Mouse (Mus musculus) limb, embryonic 14.5 days (tissue): ENCODE measurements around the gene Celsr2. TPM values are rescaled to one million over a fixed set of nuclear protein-coding genes. Genes with fewer than 3 reads are reported as not detected.

Experiments
- ATAC-seq: fragments of 200-750 bp; cut with Nextera tagmentation; 2 replicates; pipeline ENCODE4 v1.8.0; 2017; ENCODE audit warnings: low read depth, moderate number of reproducible peaks, moderate TSS enrichment; ENCODE audit not compliant: low FRiP score
- DNase-seq: peaks from one replicate; pipeline ENCODE4 v3.0.0-alpha.2; 2015; ENCODE audit warnings: low spot score
- H3K27ac ChIP-seq: fragments of 300-500 bp; sonication (generic); replicated peaks from 2 replicates; pipeline ENCODE4 v1.5.1; 2014; ENCODE audit warnings: low read depth, mild to moderate bottlenecking, low read length, moderate library complexity, mixed read lengths
- H3K27me3 ChIP-seq: fragments of 300-500 bp; sonication (generic); 2 replicates; pipeline ENCODE4 v1.6.1; 2014; ENCODE audit warnings: low read length, mixed read lengths; ENCODE audit not compliant: control insufficient read depth, insufficient read depth
- H3K36me3 ChIP-seq: fragments of 300-500 bp; sonication (generic); 2 replicates; pipeline ENCODE4 v1.6.1; 2014; ENCODE audit warnings: mild to moderate bottlenecking, low read length, moderate library complexity, mixed read lengths; ENCODE audit not compliant: control insufficient read depth, insufficient read depth
- H3K4me1 ChIP-seq: fragments of 300-500 bp; sonication (generic); 2 replicates; pipeline ENCODE4 v1.6.1; 2014; ENCODE audit warnings: antibody characterized with exemption, low read length, mixed read lengths; ENCODE audit not compliant: control insufficient read depth, insufficient read depth
- H3K4me2 ChIP-seq: fragments of 300-500 bp; sonication (generic); replicated peaks from 2 replicates; pipeline ENCODE4 v1.6.1; 2014; ENCODE audit warnings: low read depth, mild to moderate bottlenecking, low read length, moderate library complexity; ENCODE audit not compliant: severe bottlenecking
- H3K4me3 ChIP-seq: fragments of 300-500 bp; sonication (generic); replicated peaks from 2 replicates; pipeline ENCODE4 v1.5.1; 2014; ENCODE audit warnings: low read length
- H3K9ac ChIP-seq: fragments of 300-500 bp; sonication (generic); 2 replicates; pipeline ENCODE4 v1.6.1; 2014; ENCODE audit warnings: mild to moderate bottlenecking, low read depth, low read length, moderate library complexity; ENCODE audit not compliant: severe bottlenecking
- H3K9me3 ChIP-seq: fragments of 300-500 bp; sonication (generic); 2 replicates; pipeline ENCODE4 v1.6.1; 2016; ENCODE audit warnings: low read length; ENCODE audit not compliant: control insufficient read depth
- POLR2A ChIP-seq: fragments of 200-500 bp; IDR thresholded peaks from 2 replicates; pipeline ENCODE4 v1.8.0; 2012; ENCODE audit warnings: inconsistent platforms, mild to moderate bottlenecking, moderate library complexity, borderline replicate concordance; ENCODE audit not compliant: insufficient read depth, insufficient read length; ENCODE audit errors: extremely low read depth
- WGBS: fragments of 180-500 bp; shearing (Covaris S2); extraction: QIAGEN DNeasy Blood & Tissue Kit; methylation state at CpG from one replicate; pipeline ENCODE4 v1.1.7; 2014; 5-methylcytosine and 5-hydroxymethylcytosine counted together
- polyA plus RNA-seq, 2 experiments: library from polyadenylated mRNA; depleted of rRNA in 1 of 2; stranded (reverse) in 1 of 2; unstranded in 1 of 2; fragments of >200 nt; fragmentation: Nextera tagmentation in 1 of 2; extraction: Ambion mirVana in 1 of 2; gene quantifications; 2 replicates each; pipeline versions ENCODE4 v1.2.1 to v1.2.3; 2012 to 2014

Celsr2 gene
- polyA plus RNA-seq, 2 experiments = 10.5 to 18.9 TPM

DNA sequence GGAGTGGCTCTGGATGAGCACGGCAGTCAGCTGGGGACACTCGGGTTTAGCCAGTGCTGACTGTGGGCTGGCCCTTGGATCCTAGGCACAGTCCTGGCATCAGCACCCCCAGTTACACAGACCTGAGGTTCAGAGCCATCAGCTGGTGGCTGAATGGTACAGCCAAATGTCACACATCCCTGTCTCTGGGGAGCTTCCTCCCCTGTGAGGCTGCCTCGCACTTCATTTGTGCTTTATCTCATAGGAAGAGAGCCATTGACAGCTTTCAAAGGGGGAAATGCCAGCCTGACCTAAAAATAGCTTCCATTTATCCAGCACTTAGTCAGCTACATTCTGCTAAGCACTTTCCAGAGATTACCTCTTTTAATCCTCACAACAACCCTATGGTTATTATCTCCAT lies 51.7 kb downstream of the Celsr2 start:
- H3K9ac ChIP-seq = no peak overlapping the region
- peaks cover 12% of the 10 kb centered on the region for H3K4me1 ChIP-seq
- DNase-seq = no peak
- no peak for ATAC-seq
- H3K4me2 ChIP-seq = no peak overlapping the region
- H3K27ac ChIP-seq = no peak overlapping the region
- H3K4me3 ChIP-seq = no peak overlapping the region
- no peaks in the 10 kb centered on the region for H3K36me3 ChIP-seq
- WGBS = 64% methylated on average over 3 of the region's 3 CpGs
- TF ChIP-seq POLR2A = no peak
- no peaks in the 10 kb centered on the region for H3K9me3 ChIP-seq
- no peaks in the 10 kb centered on the region for H3K27me3 ChIP-seq

DNA sequence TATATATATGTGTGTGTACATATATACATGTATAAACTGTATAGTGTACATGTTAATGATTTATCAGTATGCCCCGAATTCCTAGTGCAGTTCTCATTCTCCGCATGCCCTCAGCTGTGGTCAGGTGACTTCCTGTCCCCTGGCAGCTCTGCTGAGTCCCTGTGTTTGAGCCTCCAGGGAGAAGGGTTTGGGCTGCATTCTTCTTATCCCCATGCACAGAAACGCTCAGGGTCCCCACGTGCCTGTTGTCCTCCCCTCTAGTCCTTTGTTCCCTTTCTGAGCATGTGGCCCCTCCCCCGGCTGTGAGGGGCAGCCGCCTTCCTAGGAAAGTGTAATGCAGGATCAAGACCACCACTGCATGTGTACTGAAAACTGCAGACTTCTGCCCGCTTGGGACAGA lies 54.5 kb downstream of the Celsr2 start:
- DNase-seq (no peak), ATAC-seq (peak; percentile 38; the same call in 1 of the 2 replicates)
- Histone ChIP-seq H3K36me3 (peaks cover 12% of the 10 kb centered on the region), H3K27me3 (no peaks in the 10 kb centered on the region), H3K27ac (peak overlapping the region; percentile 48), H3K4me3 (no peak overlapping the region), H3K4me2 (no peak overlapping the region), H3K9me3 (no peaks in the 10 kb centered on the region), H3K9ac (no peak overlapping the region), H3K4me1 (peaks cover 12% of the 10 kb centered on the region)
- TF ChIP-seq POLR2A = no peak
- 11% methylated on average over 7 of the region's 7 CpGs for WGBS

GRCm38 (mm10) chr3:108358445-108358844 lies 56.9 kb downstream of the Celsr2 start:
- H3K9me3 ChIP-seq = no peaks in the 10 kb centered on the region
- H3K27ac ChIP-seq = no peak overlapping the region
- no peak for TF ChIP-seq POLR2A
- ATAC-seq = no peak
- peaks cover 36% of the 10 kb centered on the region for H3K36me3 ChIP-seq
- H3K27me3 ChIP-seq = no peaks in the 10 kb centered on the region
- H3K4me3 ChIP-seq = no peak overlapping the region
- H3K4me2 ChIP-seq = no peak overlapping the region
- no peak for DNase-seq
- 81% methylated on average over 6 of the region's 6 CpGs for WGBS
- no peak overlapping the region for H3K9ac ChIP-seq
- peaks cover 12% of the 10 kb centered on the region for H3K4me1 ChIP-seq

GRCm38 (mm10) chr3:108357051-108357450 lies 58.3 kb downstream of the Celsr2 start:
- TF ChIP-seq POLR2A = no peak
- H3K9ac ChIP-seq = no peak overlapping the region
- peaks cover 41% of the 10 kb centered on the region for H3K36me3 ChIP-seq
- ATAC-seq (no peak), DNase-seq (no peak)
- no peak overlapping the region for H3K4me3 ChIP-seq
- peaks cover 12% of the 10 kb centered on the region for H3K4me1 ChIP-seq
- H3K9me3 ChIP-seq = no peaks in the 10 kb centered on the region
- H3K27me3 ChIP-seq = no peaks in the 10 kb centered on the region
- H3K4me2 ChIP-seq = no peak overlapping the region
- no peak overlapping the region for H3K27ac ChIP-seq
- 86% methylated on average over 10 of the region's 10 CpGs for WGBS

GRCm38 (mm10) chr3:108355245-108355644 lies 60.1 kb downstream of the Celsr2 start:
- H3K36me3 ChIP-seq = peaks cover 56% of the 10 kb centered on the region
- H3K9me3 ChIP-seq = no peaks in the 10 kb centered on the region
- H3K4me3 ChIP-seq = no peak overlapping the region
- WGBS = 89% methylated on average over 3 of the region's 3 CpGs
- H3K4me2 ChIP-seq = no peak overlapping the region
- no peaks in the 10 kb centered on the region for H3K27me3 ChIP-seq
- H3K9ac ChIP-seq = no peak overlapping the region
- H3K27ac ChIP-seq = no peak overlapping the region
- no peaks in the 10 kb centered on the region for H3K4me1 ChIP-seq
- DNase-seq (no peak), ATAC-seq (no peak)
- no peak for TF ChIP-seq POLR2A

- ATAC-seq (no peak), DNase-seq (no peak)
- no peak overlapping the region for H3K9ac ChIP-seq
- TF ChIP-seq POLR2A = no peak
- 73% methylated on average over 9 of the region's 9 CpGs for WGBS
- H3K4me2 ChIP-seq = no peak overlapping the region
- no peaks in the 10 kb centered on the region for H3K27me3 ChIP-seq
- no peak overlapping the region for H3K27ac ChIP-seq
- peaks cover 42% of the 10 kb centered on the region for H3K36me3 ChIP-seq
- H3K4me1 ChIP-seq = no peaks in the 10 kb centered on the region
- H3K4me3 ChIP-seq = no peak overlapping the region
- no peaks in the 10 kb centered on the region for H3K9me3 ChIP-seq
Measured at GRCm38 (mm10) chr3:108348376-108348775, 67.0 kb downstream of the Celsr2 start.
